Mouse (Mus musculus) ES-Bruce4 (cell line): ENCODE data around the gene Dcxr. TPM values are rescaled to one million over a fixed set of nuclear protein-coding genes. Genes with fewer than 3 reads are reported as not detected.

Experiments used
- H3K27ac ChIP-seq: 2 replicates; pipeline ENCODE4 v1.5.1; 2012; ENCODE audit warnings: low read length, inconsistent platforms; ENCODE audit not compliant: insufficient read depth
- H3K27me3 ChIP-seq: 2 replicates; pipeline ENCODE4 v1.6.1; 2012; ENCODE audit warnings: mild to moderate bottlenecking, low read length, inconsistent platforms; ENCODE audit not compliant: control insufficient read depth, poor library complexity, insufficient read depth, severe bottlenecking
- H3K36me3 ChIP-seq: 2 replicates; pipeline ENCODE4 v1.6.1; 2012; ENCODE audit warnings: inconsistent platforms, mild to moderate bottlenecking, low read length, moderate library complexity; ENCODE audit not compliant: control insufficient read depth, poor library complexity, insufficient read depth, severe bottlenecking
- H3K4me1 ChIP-seq: one replicate; pipeline ENCODE4 v1.8.1; 2011; ENCODE audit warnings: low read length; ENCODE audit not compliant: control insufficient read depth, insufficient read depth
- H3K4me3 ChIP-seq: 2 replicates; pipeline ENCODE4 v1.5.1; 2011; ENCODE audit warnings: low read depth, mild to moderate bottlenecking, low read length
- H3K9ac ChIP-seq: 2 replicates; pipeline ENCODE4 v1.6.1; 2012; ENCODE audit warnings: low read depth, mild to moderate bottlenecking, inconsistent platforms; ENCODE audit not compliant: poor library complexity, severe bottlenecking
- H3K9me3 ChIP-seq: replicated peaks from 2 replicates; pipeline ENCODE4 v1.6.1; 2012; ENCODE audit warnings: mild to moderate bottlenecking, low read length, inconsistent platforms; ENCODE audit not compliant: control insufficient read depth, poor library complexity, insufficient read depth, severe bottlenecking
- CTCF ChIP-seq: IDR thresholded peaks from one replicate; pipeline ENCODE4 v1.8.1; 2011; ENCODE audit warnings: low read depth, low read length
- EP300 ChIP-seq: IDR thresholded peaks from 2 replicates; pipeline ENCODE4 v1.6.1; 2011; ENCODE audit warnings: low read depth, low read length; ENCODE audit not compliant: insufficient read depth
- POLR2A ChIP-seq: IDR thresholded peaks from one replicate; pipeline ENCODE4 v1.8.1; 2011; ENCODE audit warnings: low read length; ENCODE audit not compliant: insufficient read depth
- polyA plus RNA-seq: library from polyadenylated mRNA; stranded (reverse); fragments of >200 nt; gene quantifications from 2 replicates; pipeline ENCODE4 v1.2.4, GENCODE M21; 2011; ENCODE audit warnings: low read depth; ENCODE audit not compliant: missing spikeins, insufficient read depth, insufficient read length

The Dcxr gene
- polyA plus RNA-seq, 1 experiment, result 54.3 TPM

GRCm38 (mm10) chr11:120695184-120695583 is 31.9 kb downstream of the Dcxr start:
- Histone ChIP-seq H3K9me3 (no peaks in the 10 kb centered on the region; the same call in 1 of the 2 replicates), H3K27ac (no peak overlapping the region), H3K4me3 (no peak overlapping the region), H3K4me1 (no peaks in the 10 kb centered on the region), H3K36me3 (peaks cover 5% of the 10 kb centered on the region; the same call in 1 of the 2 replicates), H3K27me3 (no peaks in the 10 kb centered on the region), H3K9ac (no peak overlapping the region)
- no peak for TF ChIP-seq POLR2A

GRCm38 (mm10) chr11:120693461-120693860 is 33.6 kb downstream of the Dcxr start:
- H3K9ac ChIP-seq, result no peak overlapping the region
- peaks cover 12% of the 10 kb centered on the region for H3K36me3 ChIP-seq
- H3K27ac ChIP-seq, result no peak overlapping the region
- no peaks in the 10 kb centered on the region for H3K27me3 ChIP-seq
- no peak overlapping the region for H3K4me3 ChIP-seq
- H3K9me3 ChIP-seq, result no peaks in the 10 kb centered on the region; the same call in 1 of the 2 replicates
- TF ChIP-seq POLR2A (no peak), CTCF (no peak)
- H3K4me1 ChIP-seq, result no peaks in the 10 kb centered on the region

- H3K36me3 ChIP-seq, result peaks cover 12% of the 10 kb centered on the region
- no peak overlapping the region for H3K27ac ChIP-seq
- TF ChIP-seq CTCF (no peak), EP300 (no peak), POLR2A (no peak)
- H3K4me1 ChIP-seq, result no peaks in the 10 kb centered on the region
- no peak overlapping the region for H3K4me3 ChIP-seq
- no peaks in the 10 kb centered on the region for H3K27me3 ChIP-seq
- H3K9ac ChIP-seq, result no peak overlapping the region
- no peaks in the 10 kb centered on the region; the same call in 1 of the 2 replicates for H3K9me3 ChIP-seq
These were observed 34.5 kb downstream of the Dcxr start for GRCm38 (mm10) chr11:120692471-120693011.

GRCm38 (mm10) chr11:120689365-120689764 is 37.7 kb downstream of the Dcxr start:
- Histone ChIP-seq H3K27ac (no peak overlapping the region), H3K36me3 (peaks cover 12% of the 10 kb centered on the region), H3K4me1 (no peaks in the 10 kb centered on the region), H3K9me3 (no peaks in the 10 kb centered on the region), H3K27me3 (no peaks in the 10 kb centered on the region), H3K4me3 (no peak overlapping the region), H3K9ac (no peak overlapping the region)
- no peak for TF ChIP-seq EP300

- Histone ChIP-seq H3K36me3 (peaks cover 11% of the 10 kb centered on the region), H3K27ac (no peak overlapping the region), H3K9me3 (no peaks in the 10 kb centered on the region), H3K27me3 (no peaks in the 10 kb centered on the region), H3K4me3 (no peak overlapping the region), H3K9ac (no peak overlapping the region), H3K4me1 (no peaks in the 10 kb centered on the region)
- no peak for TF ChIP-seq CTCF
- no peak for TF ChIP-seq POLR2A
- TF ChIP-seq EP300, result no peak
These were observed 40.3 kb downstream of the Dcxr start for GRCm38 (mm10) chr11:120686650-120687272.

GRCm38 (mm10) chr11:120684660-120685059 is 42.4 kb downstream of the Dcxr start:
- Histone ChIP-seq H3K9me3 (no peaks in the 10 kb centered on the region), H3K36me3 (peaks cover 12% of the 10 kb centered on the region), H3K9ac (no peak overlapping the region), H3K4me1 (no peaks in the 10 kb centered on the region), H3K27me3 (no peaks in the 10 kb centered on the region), H3K27ac (no peak overlapping the region), H3K4me3 (no peak overlapping the region)
- TF ChIP-seq EP300, result no peak
- TF ChIP-seq CTCF, result no peak
- TF ChIP-seq POLR2A, result no peak
